Mouse (Mus musculus) macrophage (primary cell): ENCODE results near the gene Cd38. TPM values are rescaled to one million over a fixed set of nuclear protein-coding genes. Genes with fewer than 3 reads are reported as not detected.

Experiments
- H3K27ac ChIP-seq: fragments of 350-480 bp; formaldehyde crosslinking; 2 replicates; pipeline ENCODE4 v1.9.0; 2021
- H3K36me3 ChIP-seq: fragments of 350-480 bp; formaldehyde crosslinking; 2 replicates; pipeline ENCODE4 v1.9.0; 2021; ENCODE audit errors: inconsistent target
- H3K4me3 ChIP-seq: fragments of 350-480 bp; formaldehyde crosslinking; 2 replicates; pipeline ENCODE4 v1.9.0; 2021; ENCODE audit errors: inconsistent target
- H3K79me2 ChIP-seq: fragments of 350-480 bp; formaldehyde crosslinking; 2 replicates; pipeline ENCODE4 v1.9.0; 2021; ENCODE audit errors: inconsistent target
- WGBS: methylation state at CpG from one replicate; pipeline ENCODE4 v1.1.7; 2026; ENCODE audit warnings: inconsistent platforms; ENCODE audit not compliant: missing documents; 5-methylcytosine and 5-hydroxymethylcytosine counted together
- polyA plus RNA-seq: library from polyadenylated mRNA; stranded (reverse); fragments of 250-400 nt; gene quantifications from 3 replicates; pipeline ENCODE4 v1.2.4, GENCODE M21; 2018; ENCODE audit warnings: inconsistent platforms

The Cd38 gene
- polyA plus RNA-seq, 1 experiment from 2014 or later, result 2.6 TPM

DNA sequence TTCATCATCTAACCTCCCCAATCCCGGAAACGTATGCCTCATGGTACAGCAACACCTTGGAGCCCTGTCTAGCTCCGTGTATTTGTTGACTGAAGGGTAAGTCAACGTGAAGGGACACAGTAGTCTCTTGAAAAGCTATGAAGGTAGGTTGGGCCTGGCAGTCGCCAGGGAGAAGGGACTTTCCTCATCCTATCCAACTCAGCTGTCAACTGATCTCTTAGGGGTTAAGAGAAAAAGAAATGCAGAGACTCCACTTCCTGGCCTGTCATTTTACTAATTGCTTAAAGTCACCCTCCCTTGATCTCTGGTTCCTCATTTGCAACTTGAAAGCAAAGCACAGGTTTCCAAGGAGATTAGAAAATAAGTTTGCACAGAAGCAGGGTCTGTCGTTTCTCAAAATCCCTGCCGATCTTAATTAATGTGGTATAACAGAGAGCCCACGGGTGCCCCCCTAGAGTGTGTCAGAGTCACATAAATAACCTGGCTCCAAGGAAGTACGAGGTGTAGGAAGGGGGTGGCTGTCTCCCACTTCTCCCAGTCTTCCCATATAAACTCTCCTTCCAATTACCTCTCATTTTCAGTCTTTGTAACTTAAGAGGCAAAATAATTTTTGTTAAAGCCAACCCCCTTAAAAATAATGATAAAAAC is 79.1 kb downstream of the Cd38 start:
- Histone ChIP-seq H3K4me3 (no peak overlapping the region), H3K36me3 (no peaks in the 10 kb centered on the region), H3K79me2 (no peaks in the 10 kb centered on the region), H3K27ac (no peak overlapping the region)
- 18% methylated on average over 9 of the region's 9 CpGs for WGBS

- 4% methylated on average over 26 of the region's 27 CpGs for WGBS
- H3K79me2 ChIP-seq, result no peaks in the 10 kb centered on the region
- peak overlapping the region; percentile 22 for H3K4me3 ChIP-seq
- H3K27ac ChIP-seq, result peak overlapping the region; percentile 33
- H3K36me3 ChIP-seq, result no peaks in the 10 kb centered on the region
Measured at GRCm38 (mm10) chr5:43948111-43948743, 79.9 kb downstream of the Cd38 start.

DNA sequence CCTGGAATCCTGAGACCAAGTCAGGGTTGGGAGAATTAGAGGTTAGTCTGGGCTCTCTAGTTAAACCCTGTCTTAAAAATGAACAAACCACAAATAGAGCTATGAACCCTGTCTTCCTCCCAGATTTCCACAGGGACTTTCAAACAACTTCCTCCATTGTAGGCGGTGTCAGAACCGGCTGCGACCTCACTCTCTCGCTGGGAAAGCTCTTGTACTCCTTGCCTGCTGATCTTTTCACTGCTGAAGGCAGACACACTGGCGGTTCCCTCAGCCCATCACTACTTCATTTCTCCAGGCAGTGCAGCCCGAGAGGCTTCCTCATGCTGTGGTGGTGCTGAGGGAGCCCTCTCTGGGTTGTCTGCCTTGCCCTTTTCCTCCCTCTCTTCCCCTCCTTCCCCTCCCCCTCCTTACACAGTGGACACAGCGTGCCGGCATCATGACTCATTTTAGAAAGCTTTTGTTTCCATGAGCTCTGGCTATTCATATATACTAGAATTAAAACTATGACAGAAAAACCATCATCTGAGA is 80.5 kb downstream of the Cd38 start:
- no peaks in the 10 kb centered on the region for H3K36me3 ChIP-seq
- no peaks in the 10 kb centered on the region for H3K79me2 ChIP-seq
- peak overlapping the region; percentile 33 for H3K27ac ChIP-seq
- peak overlapping the region; percentile 22 for H3K4me3 ChIP-seq
- WGBS, result 8% methylated on average over 8 of the region's 8 CpGs

- WGBS, result 100% methylated on average over 1 of the region's 1 CpGs
- no peaks in the 10 kb centered on the region for H3K36me3 ChIP-seq
- no peak overlapping the region for H3K27ac ChIP-seq
- H3K79me2 ChIP-seq, result no peaks in the 10 kb centered on the region
- no peak overlapping the region for H3K4me3 ChIP-seq
Measured at GRCm38 (mm10) chr5:43953241-43953640, 84.9 kb downstream of the Cd38 start.

GRCm38 (mm10) chr5:43959884-43960440 is 91.6 kb downstream of the Cd38 start:
- Histone ChIP-seq H3K79me2 (no peaks in the 10 kb centered on the region), H3K36me3 (no peaks in the 10 kb centered on the region), H3K27ac (no peak overlapping the region), H3K4me3 (no peak overlapping the region)
- 91% methylated on average over 2 of the region's 3 CpGs for WGBS

- WGBS, result 96% methylated on average over 3 of the region's 3 CpGs
- no peak overlapping the region for H3K4me3 ChIP-seq
- no peaks in the 10 kb centered on the region for H3K36me3 ChIP-seq
- no peaks in the 10 kb centered on the region for H3K79me2 ChIP-seq
- H3K27ac ChIP-seq, result no peak overlapping the region
Measured at GRCm38 (mm10) chr5:43961056-43961455, 92.7 kb downstream of the Cd38 start.

Other genes starting within 250 kb of the Cd38 start
- gene Cc2d2a, start 206.2 kb upstream of the Cd38 start, polyA plus RNA-seq, result 0.23 to 0.43 TPM (median 0.28 TPM) in 3 replicates
- 0.93 to 2.5 TPM (median 1.3 TPM) in 3 replicates for gene Bst1, start 49.7 kb upstream of the Cd38 start, polyA plus RNA-seq
- 19.0 to 23.0 TPM (median 22.2 TPM) in 3 replicates for gene Fbxl5, start 46.9 kb upstream of the Cd38 start, polyA plus RNA-seq
- not detected in 3 replicates for gene Gm7879, start 44.6 kb downstream of the Cd38 start, polyA plus RNA-seq
- not detected in 3 replicates for gene Fgfbp1, start 113.2 kb downstream of the Cd38 start, polyA plus RNA-seq
- gene Prom1, start 233.5 kb downstream of the Cd38 start, polyA plus RNA-seq, result 0.20 TPM in 1 of 3 replicates, not detected in the others